In the genomic region with DNA sequence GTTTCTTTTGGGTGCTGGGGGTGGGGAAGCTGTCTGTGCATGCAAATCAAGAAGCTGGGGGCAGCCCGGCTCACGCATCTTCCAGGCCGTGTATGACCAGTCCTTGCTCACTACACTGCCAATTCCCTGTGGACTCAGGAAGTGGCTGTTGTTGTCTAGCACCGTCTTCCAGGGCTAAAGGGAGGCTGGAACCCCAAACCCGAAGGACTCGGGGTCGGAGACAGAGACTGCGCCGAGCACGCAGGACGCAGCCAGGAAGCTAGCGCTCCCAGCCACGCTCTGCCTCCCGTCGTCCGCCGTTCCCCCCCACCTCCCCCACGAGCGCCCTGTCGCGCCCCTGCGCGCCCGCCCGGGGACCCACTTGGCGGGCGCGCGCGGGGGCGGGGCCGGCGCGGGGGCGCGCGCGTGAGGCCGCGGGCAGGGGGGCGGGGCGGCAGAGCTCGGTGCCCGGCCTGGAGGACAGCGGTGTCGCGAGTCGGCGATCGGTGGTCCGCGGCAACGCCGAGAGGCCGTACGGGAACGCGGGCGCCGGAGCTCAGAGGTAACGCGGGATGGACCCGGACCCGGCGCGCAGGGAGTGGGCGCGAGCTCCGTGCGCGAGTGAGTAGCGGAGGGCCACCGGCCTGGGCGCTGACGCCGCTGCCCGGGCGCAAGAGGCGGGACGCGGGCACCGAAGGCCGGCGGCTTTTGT, we compare ENCODE assay signal across 8 mouse cellular contexts. TPM values are rescaled to one million over a fixed set of nuclear protein-coding genes. Genes with fewer than 3 reads are reported as not detected.
A peak's percentile ranks its signal among the peaks of the same experiment; 100 is the strongest.
DNase-seq lines count a peak whose midpoint lies in the region; ATAC-seq and TF ChIP-seq lines count a peak whose summit lies in the region.

A gene (plus strand): TSS at position 97 of the 691 bp plus-strand sequence.

- DNase-seq in CD8-positive naive resting alpha-beta T cell, adult 2 months (ENCODE audit: low read depth in 2 of 2, low spot score in 2 of 2): peak; percentile 49 to 67
- DNase-seq in forebrain, embryonic 10.5 days (ENCODE audit: extremely low spot score, low spot score): peak; percentile 76
- DNase-seq in kidney, postnatal 10 days: peak; percentile 90
- peak; percentile 86 for DNase-seq in liver, embryonic 11.5 days (ENCODE audit: low spot score)

- peaks cover 40% of the 10 kb centered on the region for H3K79me2 ChIP-seq in myocyte (ENCODE audit: control insufficient read depth, insufficient read depth)

- H3K9ac ChIP-seq in heart, embryonic 14.5 days (ENCODE audit: low read length): peak within 1 kb of the TSS; percentile 96
- H3K9ac ChIP-seq in liver, embryonic 11.5 days (ENCODE audit: low read depth, low read length): peak within 1 kb of the TSS; percentile 97
- peak within 1 kb of the TSS; percentile 98 for H3K9ac ChIP-seq in stomach, embryonic 14.5 days (replicated peaks; ENCODE audit: low read depth, low read length)

- TF ChIP-seq POLR2A in myocyte (IDR thresholded peaks at IDR 0.05; ENCODE audit: insufficient read length, low read depth): peak; percentile 80

- H3ac ChIP-seq in myocyte (ENCODE audit: control insufficient read depth, insufficient read length): peak within 1 kb of the TSS; percentile 77

- H3K4me3 ChIP-seq in brown adipose tissue, adult 24 weeks (ENCODE audit: insufficient read depth, low read depth, low read length): peak within 1 kb of the TSS; percentile 97
- peak within 1 kb of the TSS; percentile 91 for H3K4me3 ChIP-seq in forebrain, embryonic 10.5 days
- H3K4me3 ChIP-seq in heart, embryonic 14.5 days (ENCODE audit: control insufficient read depth in 1 of 2, insufficient read depth in 1 of 2, low read depth in 1 of 2, low read length in 2 of 2): peak within 1 kb of the TSS; percentile 81 to 100
- peak within 1 kb of the TSS; percentile 97 for H3K4me3 ChIP-seq in liver, embryonic 11.5 days (ENCODE audit: low read depth, low read length)
- H3K4me3 ChIP-seq in myocyte: peak within 1 kb of the TSS; percentile 79
- H3K4me3 ChIP-seq in stomach, embryonic 14.5 days (ENCODE audit: low read depth, low read length): peak within 1 kb of the TSS; percentile 91

- under 1% methylated on average over 84 of the region's 84 CpGs for WGBS in forebrain, embryonic 10.5 days
- under 1% methylated on average over 56 of the region's 84 CpGs for WGBS in heart, embryonic 14.5 days
- under 1% methylated on average over 81 of the region's 84 CpGs for WGBS in liver, embryonic 11.5 days
- WGBS in stomach, embryonic 14.5 days: under 1% methylated on average over 59 of the region's 84 CpGs

- peaks cover 7% of the 10 kb centered on the region; the same call in 1 of the 2 replicates for H3K4me1 ChIP-seq in brown adipose tissue, adult 24 weeks (ENCODE audit: control insufficient read depth, insufficient read depth, insufficient read length, low read length)
- peaks cover 34% of the 10 kb centered on the region for H3K4me1 ChIP-seq in forebrain, embryonic 10.5 days
- H3K4me1 ChIP-seq in heart, embryonic 14.5 days (ENCODE audit: control insufficient read depth in 2 of 2, insufficient read depth in 2 of 2, low read length in 2 of 2): peaks cover 7 to 39% of the 10 kb centered on the region in 2 experiments
- peaks cover 35% of the 10 kb centered on the region for H3K4me1 ChIP-seq in liver, embryonic 11.5 days (replicated peaks; ENCODE audit: control insufficient read depth, insufficient read depth, low read length)
- H3K4me1 ChIP-seq in stomach, embryonic 14.5 days (ENCODE audit: control insufficient read depth, insufficient read depth, low read length): peaks cover 33% of the 10 kb centered on the region

- H3K27ac ChIP-seq in brown adipose tissue, adult 24 weeks (replicated peaks; ENCODE audit: low read depth, low read length): peak within 1 kb of the TSS; percentile 83
- peak within 1 kb of the TSS; percentile 100 for H3K27ac ChIP-seq in forebrain, embryonic 10.5 days
- H3K27ac ChIP-seq in heart, embryonic 14.5 days (replicated peaks in 1 of 2; ENCODE audit: control insufficient read depth in 1 of 2, insufficient read depth in 1 of 2, low read depth in 2 of 2, low read length in 2 of 2): peak within 1 kb of the TSS; percentile 100
- H3K27ac ChIP-seq in liver, embryonic 11.5 days (ENCODE audit: low read depth, low read length): peak within 1 kb of the TSS; percentile 95
- H3K27ac ChIP-seq in stomach, embryonic 14.5 days (ENCODE audit: low read length): peak within 1 kb of the TSS; percentile 99

- no peaks in the 10 kb centered on the region for H3K9me3 ChIP-seq in forebrain, embryonic 10.5 days
- H3K9me3 ChIP-seq in heart, embryonic 14.5 days (ENCODE audit: control insufficient read depth, low read length): no peaks in the 10 kb centered on the region
- H3K9me3 ChIP-seq in liver, embryonic 11.5 days (ENCODE audit: control insufficient read depth, low read length): no peaks in the 10 kb centered on the region
- no peaks in the 10 kb centered on the region for H3K9me3 ChIP-seq in stomach, embryonic 14.5 days (ENCODE audit: control insufficient read depth, low read depth, low read length)

- peak within 1 kb of the TSS; percentile 69 for H3K4me2 ChIP-seq in heart, embryonic 14.5 days (ENCODE audit: low read length)
- peak within 1 kb of the TSS; percentile 91 for H3K4me2 ChIP-seq in liver, embryonic 11.5 days
- H3K4me2 ChIP-seq in myocyte (ENCODE audit: low read depth): peak within 1 kb of the TSS; percentile 95
- peak within 1 kb of the TSS; percentile 90 for H3K4me2 ChIP-seq in stomach, embryonic 14.5 days (replicated peaks; ENCODE audit: low read depth, low read length)

- no peaks in the 10 kb centered on the region for H3K27me3 ChIP-seq in forebrain, embryonic 10.5 days (ENCODE audit: poor library complexity, severe bottlenecking)
- H3K27me3 ChIP-seq in heart, embryonic 14.5 days (ENCODE audit: control insufficient read depth, insufficient read depth, low read length): no peaks in the 10 kb centered on the region
- H3K27me3 ChIP-seq in liver, embryonic 11.5 days (replicated peaks; ENCODE audit: control insufficient read depth, insufficient read depth, low read length): no peaks in the 10 kb centered on the region
- no peaks in the 10 kb centered on the region for H3K27me3 ChIP-seq in myocyte (ENCODE audit: control insufficient read depth, insufficient read depth, insufficient read length)
- H3K27me3 ChIP-seq in stomach, embryonic 14.5 days (ENCODE audit: control insufficient read depth, insufficient read depth, low read length): no peaks in the 10 kb centered on the region

- H3K36me3 ChIP-seq in forebrain, embryonic 10.5 days (replicated peaks): peaks cover 29% of the 10 kb centered on the region
- H3K36me3 ChIP-seq in heart, embryonic 14.5 days (ENCODE audit: control insufficient read depth, insufficient read depth, low read length): peaks cover 7% of the 10 kb centered on the region; the same call in 1 of the 2 replicates
- H3K36me3 ChIP-seq in liver, embryonic 11.5 days (ENCODE audit: control insufficient read depth, insufficient read depth, low read length): no peaks in the 10 kb centered on the region
- no peaks in the 10 kb centered on the region for H3K36me3 ChIP-seq in myocyte (ENCODE audit: control insufficient read depth, insufficient read depth)
- H3K36me3 ChIP-seq in stomach, embryonic 14.5 days (ENCODE audit: control insufficient read depth, insufficient read depth, low read length): peaks cover 1% of the 10 kb centered on the region

- ATAC-seq in heart, embryonic 14.5 days (ENCODE audit: insufficient number of reproducible peaks, insufficient read depth, low FRiP score, low read depth): peak; percentile 62
- peak; percentile 49 for ATAC-seq in liver, embryonic 11.5 days (replicated peaks; ENCODE audit: low FRiP score)
- ATAC-seq in stomach, embryonic 14.5 days (ENCODE audit: insufficient number of reproducible peaks, insufficient read depth, low FRiP score, low read depth): peak; percentile 68

TF ChIP-seq in myocyte, 11 proteins besides CTCF, POLR2A, EP300 and RAD21:
- TF ChIP-seq REST (IDR thresholded peaks at IDR 0.05; ENCODE audit: insufficient read depth, insufficient read length) (no peak), POLR2AphosphoS2 (IDR thresholded peaks at IDR 0.05; ENCODE audit: insufficient read length, low read depth) (peak; percentile 81), TCF12 (IDR thresholded peaks at IDR 0.05; ENCODE audit: insufficient read depth, poor library complexity, severe bottlenecking) (no peak), MYOD1 (IDR thresholded peaks at IDR 0.05; ENCODE audit: control insufficient read depth in 1 of 3, insufficient read length in 2 of 3, low read depth in 2 of 3) (peak in 1 of 3 experiments; percentile 12), SRF (IDR thresholded peaks at IDR 0.05; ENCODE audit: control insufficient read depth, insufficient read length, low read depth) (no peak), USF1 (IDR thresholded peaks at IDR 0.05; ENCODE audit: low read depth) (no peak)

RNA-seq across cellular contexts. Expression of the gene that starts here (rescaled TPM):
- polyA plus RNA-seq in brown adipose tissue, adult 24 weeks (2012; ENCODE audit: insufficient read depth, insufficient read length, missing spikeins): 65.0 and 71.4 TPM in 2 replicates
- polyA plus RNA-seq in forebrain, embryonic 10.5 days (2016; fragmentation: Nextera tagmentation; extraction: Ambion mirVana): 147 and 152 TPM in 2 replicates
- polyA plus RNA-seq in heart, embryonic 14.5 days (2014; fragmentation: Nextera tagmentation; extraction: Ambion mirVana): 103 and 108 TPM in 2 replicates
- 78.3 and 80.4 TPM in 2 replicates for polyA plus RNA-seq in liver, embryonic 11.5 days (2014; fragmentation: Nextera tagmentation; extraction: Ambion mirVana)
- polyA plus RNA-seq in myocyte (2012; fragmentation: generic; extraction: Trizol): 54.7 TPM
- polyA plus RNA-seq in stomach, embryonic 14.5 days (2014; fragmentation: Nextera tagmentation; extraction: Ambion mirVana): 192 and 196 TPM in 2 replicates

Comparison
In these comparisons a context has a peak if more than half of its experiments do, and no peak if none do; other contexts are left out.
1. Peak in every context shown above with its lines: DNase-seq, ATAC-seq, H3K4me3 ChIP-seq and H3K27ac ChIP-seq.